Mouse (Mus musculus) limb, embryonic 15.5 days (tissue): ENCODE measurements around the gene Fam3c. TPM values are rescaled to one million over a fixed set of nuclear protein-coding genes. Genes with fewer than 3 reads are reported as not detected.
A peak's percentile ranks its signal among the peaks of the same experiment; 100 is the strongest.

Experiments
- ATAC-seq: fragments of 200-750 bp; cut with Nextera tagmentation; 2 replicates; pipeline ENCODE4 v1.8.0; 2017; ENCODE audit warnings: low read depth, moderate TSS enrichment; ENCODE audit not compliant: insufficient number of reproducible peaks, low FRiP score, low TSS enrichment
- H3K27ac ChIP-seq: fragments of 300-500 bp; sonication (generic); 2 replicates; pipeline ENCODE4 v1.5.1; 2015; ENCODE audit warnings: moderate library complexity, mild to moderate bottlenecking, inconsistent platforms
- H3K27me3 ChIP-seq: fragments of 300-500 bp; sonication (generic); 2 replicates; pipeline ENCODE4 v1.6.1; 2015; ENCODE audit warnings: inconsistent platforms
- H3K36me3 ChIP-seq: fragments of 300-500 bp; sonication (generic); 2 replicates; pipeline ENCODE4 v1.6.1; 2015; ENCODE audit warnings: inconsistent platforms
- H3K4me1 ChIP-seq: fragments of 300-500 bp; sonication (generic); 2 replicates; pipeline ENCODE4 v1.6.1; 2015; ENCODE audit warnings: inconsistent platforms
- H3K4me2 ChIP-seq: fragments of 300-500 bp; sonication (generic); 2 replicates; pipeline ENCODE4 v1.6.1; 2015; ENCODE audit warnings: mild to moderate bottlenecking, inconsistent platforms
- H3K4me3 ChIP-seq: fragments of 300-500 bp; sonication (generic); 2 replicates; pipeline ENCODE4 v1.5.1; 2015; ENCODE audit warnings: mild to moderate bottlenecking, inconsistent platforms
- H3K9ac ChIP-seq: fragments of 300-500 bp; sonication (generic); 2 replicates; pipeline ENCODE4 v1.6.1; 2015; ENCODE audit warnings: inconsistent platforms
- H3K9me3 ChIP-seq: fragments of 300-500 bp; sonication (generic); 2 replicates; pipeline ENCODE4 v1.6.1; 2016; ENCODE audit warnings: inconsistent platforms
- WGBS: fragments of 180-500 bp; shearing (Covaris S2); methylation state at CpG from one replicate; pipeline ENCODE4 v1.1.7; 2015; 5-methylcytosine and 5-hydroxymethylcytosine counted together
- polyA plus RNA-seq: library from polyadenylated mRNA; unstranded; fragments of >200 nt; fragmentation: Nextera tagmentation; extraction: Ambion mirVana; gene quantifications from 2 replicates; pipeline ENCODE4 v1.2.1, GENCODE M21; 2015

Fam3c gene
- 64.3 and 64.4 TPM in 2 replicates for polyA plus RNA-seq

DNA sequence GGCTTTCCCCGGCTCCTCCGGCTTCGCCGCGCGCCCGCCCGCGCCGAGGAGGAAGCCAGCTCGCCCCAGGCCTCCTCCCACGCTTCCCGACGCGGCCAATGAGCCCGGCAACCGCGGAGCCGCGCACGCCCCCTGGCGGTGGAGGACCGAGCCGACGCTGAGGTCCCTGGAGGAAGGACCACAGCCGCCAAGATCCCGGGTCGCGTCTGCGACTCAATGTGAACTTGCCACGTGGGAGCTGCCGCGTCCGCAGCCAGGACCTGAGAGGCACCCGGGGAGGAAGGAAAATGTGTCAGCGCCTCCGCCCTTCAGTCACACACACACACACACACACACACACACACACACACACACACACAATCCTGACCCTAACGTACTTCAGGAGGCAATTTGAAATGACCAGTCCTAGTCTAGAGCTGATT is at the start of gene Fam3c:
Gene Fam3c (minus strand): TSS at position 158 of the 422 bp plus-strand sequence.
- peaks cover 15% of the 10 kb centered on the region; the same call in 1 of the 2 replicates for H3K4me1 ChIP-seq
- ATAC-seq = peak; percentile 90

DNA sequence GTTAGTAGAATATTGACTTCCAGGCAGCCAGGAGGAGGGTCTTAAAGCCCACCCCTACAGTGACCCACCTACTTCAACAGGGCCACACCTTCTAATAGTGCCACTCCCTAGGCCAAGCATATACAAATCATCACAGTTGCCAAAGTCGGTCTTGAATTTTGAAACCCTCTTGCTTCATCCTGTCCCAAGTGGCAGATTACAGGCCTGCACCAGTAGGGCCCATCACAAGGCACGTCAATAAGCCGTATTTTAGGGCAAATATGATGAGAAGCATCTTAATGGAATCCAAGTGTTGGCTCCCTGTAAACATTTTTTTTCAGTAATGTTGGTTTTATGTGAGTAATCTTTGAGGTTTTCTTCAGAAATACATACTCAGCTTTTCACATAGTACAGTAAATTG is 49.0 kb upstream of the Fam3c start:
- no peak overlapping the region for H3K4me3 ChIP-seq
- H3K9ac ChIP-seq = no peak overlapping the region
- ATAC-seq = no peak
- H3K36me3 ChIP-seq = no peaks in the 10 kb centered on the region
- no peaks in the 10 kb centered on the region for H3K9me3 ChIP-seq
- no peak overlapping the region for H3K27ac ChIP-seq
- no peaks in the 10 kb centered on the region for H3K27me3 ChIP-seq
- WGBS = 84% methylated on average over 3 of the region's 3 CpGs
- H3K4me1 ChIP-seq = no peaks in the 10 kb centered on the region
- H3K4me2 ChIP-seq = no peak overlapping the region

More for the DNA sequence above, at the start of gene Fam3c:
- H3K4me2 ChIP-seq = peak within 1 kb of the TSS; percentile 63
- H3K4me3 ChIP-seq = peak within 1 kb of the TSS; percentile 82
- under 1% methylated on average over 36 of the region's 38 CpGs for WGBS
- H3K9me3 ChIP-seq = no peaks in the 10 kb centered on the region
- H3K27me3 ChIP-seq = no peaks in the 10 kb centered on the region
- peak within 1 kb of the TSS; percentile 85 for H3K9ac ChIP-seq
- no peaks in the 10 kb centered on the region for H3K36me3 ChIP-seq
- peak within 1 kb of the TSS; percentile 83 for H3K27ac ChIP-seq

GRCm38 (mm10) chr6:22403736-22404135 is 47.7 kb upstream of the Fam3c start:
- no peaks in the 10 kb centered on the region for H3K9me3 ChIP-seq
- ATAC-seq = no peak
- no peak overlapping the region for H3K9ac ChIP-seq
- no peak overlapping the region for H3K4me3 ChIP-seq
- no peaks in the 10 kb centered on the region for H3K4me1 ChIP-seq
- WGBS = 57% methylated on average over 5 of the region's 5 CpGs
- no peak overlapping the region for H3K4me2 ChIP-seq
- no peaks in the 10 kb centered on the region for H3K36me3 ChIP-seq
- no peaks in the 10 kb centered on the region for H3K27me3 ChIP-seq
- no peak overlapping the region for H3K27ac ChIP-seq

DNA sequence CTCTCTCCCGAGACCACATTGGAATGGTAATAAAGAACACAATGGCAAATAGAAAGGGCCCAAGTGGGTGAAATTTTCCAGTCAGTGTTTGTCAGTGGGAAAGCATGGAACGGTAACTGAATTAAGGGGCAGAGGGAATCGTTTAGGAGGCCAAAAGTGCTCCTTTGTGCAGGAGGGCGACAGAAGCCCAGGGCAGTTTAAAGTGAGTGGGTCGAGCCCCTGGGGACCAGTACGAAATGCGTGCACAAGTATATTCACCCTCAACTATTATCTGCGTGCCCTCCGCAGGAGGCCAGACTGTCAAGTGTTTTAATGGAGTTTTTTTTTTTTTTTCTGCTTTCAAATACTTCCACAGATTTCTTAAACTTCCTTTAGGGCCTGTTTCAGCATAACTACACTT is 47.3 kb upstream of the Fam3c start:
- Histone ChIP-seq H3K4me1 (no peaks in the 10 kb centered on the region), H3K27me3 (no peaks in the 10 kb centered on the region), H3K4me2 (no peak overlapping the region), H3K9ac (no peak overlapping the region), H3K9me3 (no peaks in the 10 kb centered on the region), H3K36me3 (no peaks in the 10 kb centered on the region), H3K4me3 (no peak overlapping the region), H3K27ac (no peak overlapping the region)
- ATAC-seq = no peak
- WGBS = 58% methylated on average over 9 of the region's 9 CpGs

DNA sequence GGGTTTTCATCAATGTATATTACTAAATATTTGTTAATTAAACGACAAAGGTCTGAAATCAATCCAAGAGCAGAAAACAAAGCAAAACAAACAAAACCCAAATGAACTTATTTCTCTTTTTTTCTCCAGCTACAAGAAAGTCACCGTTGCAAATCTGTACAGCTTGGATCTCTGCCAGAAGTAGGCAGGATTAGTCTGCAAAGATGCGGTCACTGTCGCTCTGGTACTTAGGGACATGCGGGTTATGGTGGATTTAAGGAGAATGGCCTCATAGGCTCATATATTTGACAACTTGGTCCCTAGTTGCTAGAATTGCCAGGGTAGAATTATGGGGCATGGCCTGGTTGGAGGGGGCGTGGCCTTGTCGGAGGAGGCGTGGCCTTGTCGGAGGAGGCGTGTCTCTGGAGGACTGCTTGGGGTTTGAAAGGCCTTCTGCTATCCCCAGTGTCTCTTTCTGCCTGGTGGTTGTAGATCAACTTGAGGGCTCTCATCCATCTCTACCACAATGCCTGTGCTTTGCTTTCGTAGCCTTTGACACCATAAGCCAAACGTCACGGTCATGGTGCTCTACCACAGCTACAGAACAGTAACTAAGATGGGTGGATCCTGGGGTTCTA is 46.6 kb upstream of the Fam3c start:
- H3K4me3 ChIP-seq = no peak overlapping the region
- H3K4me2 ChIP-seq = no peak overlapping the region
- no peaks in the 10 kb centered on the region for H3K36me3 ChIP-seq
- no peaks in the 10 kb centered on the region for H3K9me3 ChIP-seq
- 83% methylated on average over 13 of the region's 13 CpGs for WGBS
- no peak for ATAC-seq
- H3K9ac ChIP-seq = no peak overlapping the region
- H3K27me3 ChIP-seq = no peaks in the 10 kb centered on the region
- H3K4me1 ChIP-seq = no peaks in the 10 kb centered on the region
- no peak overlapping the region for H3K27ac ChIP-seq

DNA sequence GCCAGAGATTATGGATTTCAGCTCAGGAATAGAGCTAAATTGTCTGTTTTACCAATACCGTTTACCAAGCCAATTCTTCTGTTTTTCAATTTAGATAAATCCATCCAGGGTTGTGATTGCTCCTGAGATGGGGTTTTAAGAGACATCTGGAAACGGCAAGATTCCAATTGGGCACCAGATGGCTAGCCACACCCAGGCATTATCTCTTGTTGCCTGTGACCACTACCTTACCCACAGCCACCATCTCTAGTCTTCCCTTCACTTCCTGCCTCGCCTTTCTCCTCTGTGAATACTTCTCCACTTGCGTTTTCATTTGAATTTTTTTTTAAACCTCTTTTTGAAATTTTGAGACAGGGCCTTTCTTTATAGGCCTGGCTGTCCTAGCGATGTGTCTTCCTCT is 46.0 kb upstream of the Fam3c start:
- H3K9me3 ChIP-seq = no peaks in the 10 kb centered on the region
- H3K4me3 ChIP-seq = no peak overlapping the region
- H3K36me3 ChIP-seq = no peaks in the 10 kb centered on the region
- ATAC-seq = no peak
- no peaks in the 10 kb centered on the region for H3K4me1 ChIP-seq
- no peak overlapping the region for H3K9ac ChIP-seq
- WGBS = 80% methylated on average over 5 of the region's 5 CpGs
- H3K27me3 ChIP-seq = no peaks in the 10 kb centered on the region
- H3K4me2 ChIP-seq = no peak overlapping the region
- H3K27ac ChIP-seq = no peak overlapping the region

DNA sequence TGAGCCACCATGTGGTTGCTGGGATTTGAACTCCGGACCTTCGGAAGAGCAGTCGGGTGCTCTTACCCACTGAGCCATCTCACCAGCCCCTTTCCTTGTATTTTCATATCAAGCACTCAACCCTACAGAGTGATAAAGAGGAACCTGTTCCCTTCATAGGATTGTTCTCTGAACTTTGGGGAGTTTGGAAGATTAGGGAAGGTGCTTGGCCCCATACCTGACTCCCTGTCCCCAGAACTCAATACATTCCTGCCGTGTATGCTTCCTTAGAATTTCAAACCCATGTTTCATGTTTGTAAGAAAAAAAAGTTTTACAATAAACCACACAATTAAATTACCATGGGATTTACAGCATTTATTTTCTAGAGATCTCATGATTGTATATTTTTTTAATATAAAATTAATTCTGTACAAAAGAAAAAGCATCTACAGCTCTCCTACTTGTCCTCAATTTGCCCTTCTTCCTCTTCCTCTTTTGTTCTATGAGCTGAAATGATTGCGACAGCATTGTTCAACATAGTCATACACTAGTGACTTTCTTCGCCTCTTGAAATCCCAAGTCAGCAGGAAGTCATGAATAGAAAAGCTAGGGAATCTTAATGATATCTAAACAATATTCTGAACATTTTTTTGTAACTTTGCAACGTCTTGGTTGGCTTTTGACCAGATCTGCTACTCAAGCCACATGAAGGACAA is 42.2 kb upstream of the Fam3c start:
- 91% methylated on average over 7 of the region's 7 CpGs for WGBS
- H3K9me3 ChIP-seq = no peaks in the 10 kb centered on the region
- ATAC-seq = no peak
- no peaks in the 10 kb centered on the region for H3K36me3 ChIP-seq
- H3K4me2 ChIP-seq = no peak overlapping the region
- no peak overlapping the region for H3K4me3 ChIP-seq
- no peak overlapping the region for H3K9ac ChIP-seq
- H3K27me3 ChIP-seq = no peaks in the 10 kb centered on the region
- H3K27ac ChIP-seq = no peak overlapping the region
- no peaks in the 10 kb centered on the region for H3K4me1 ChIP-seq

GRCm38 (mm10) chr6:22395207-22395606 is 39.2 kb upstream of the Fam3c start:
- WGBS = 58% methylated on average over 3 of the region's 3 CpGs
- Histone ChIP-seq H3K9me3 (no peaks in the 10 kb centered on the region), H3K27ac (no peak overlapping the region), H3K9ac (no peak overlapping the region), H3K4me3 (no peak overlapping the region), H3K4me1 (0 out of 2 replicates have a peak, but pooled peaks cover 3% of the 10 kb centered on the region), H3K4me2 (no peak overlapping the region), H3K36me3 (no peaks in the 10 kb centered on the region), H3K27me3 (no peaks in the 10 kb centered on the region)
- ATAC-seq = no peak

GRCm38 (mm10) chr6:22390654-22391365 is 34.8 kb upstream of the Fam3c start:
- Histone ChIP-seq H3K4me3 (no peak overlapping the region), H3K9ac (no peak overlapping the region), H3K36me3 (no peaks in the 10 kb centered on the region), H3K4me2 (no peak overlapping the region), H3K4me1 (0 out of 2 replicates have a peak, but pooled peaks cover 3% of the 10 kb centered on the region), H3K9me3 (no peaks in the 10 kb centered on the region), H3K27me3 (no peaks in the 10 kb centered on the region), H3K27ac (peak overlapping the region; percentile 60)
- WGBS = 57% methylated on average over 13 of the region's 13 CpGs
- no peak for ATAC-seq

- no peak for ATAC-seq
- H3K9ac ChIP-seq = no peak overlapping the region
Measured at GRCm38 (mm10) chr6:22385254-22385870, 29.3 kb upstream of the Fam3c start.

GRCm38 (mm10) chr6:22380269-22380668 is 24.2 kb upstream of the Fam3c start:
- no peak overlapping the region for H3K4me3 ChIP-seq
- no peak for ATAC-seq
- no peak overlapping the region for H3K9ac ChIP-seq
- H3K27ac ChIP-seq = no peak overlapping the region
- H3K9me3 ChIP-seq = no peaks in the 10 kb centered on the region
- 85% methylated on average over 3 of the region's 3 CpGs for WGBS
- no peaks in the 10 kb centered on the region for H3K36me3 ChIP-seq
- no peaks in the 10 kb centered on the region for H3K4me1 ChIP-seq
- H3K4me2 ChIP-seq = no peak overlapping the region
- H3K27me3 ChIP-seq = no peaks in the 10 kb centered on the region

More at GRCm38 (mm10) chr6:22385254-22385870, 29.3 kb upstream of the Fam3c start:
- no peaks in the 10 kb centered on the region for H3K36me3 ChIP-seq
- no peaks in the 10 kb centered on the region for H3K9me3 ChIP-seq
- no peaks in the 10 kb centered on the region for H3K4me1 ChIP-seq
- H3K27ac ChIP-seq = no peak overlapping the region
- H3K4me2 ChIP-seq = no peak overlapping the region
- no peaks in the 10 kb centered on the region for H3K27me3 ChIP-seq
- 82% methylated on average over 5 of the region's 5 CpGs for WGBS
- H3K4me3 ChIP-seq = no peak overlapping the region

GRCm38 (mm10) chr6:22379831-22380230 is 23.8 kb upstream of the Fam3c start:
- Histone ChIP-seq H3K4me3 (no peak overlapping the region), H3K9ac (no peak overlapping the region), H3K27ac (no peak overlapping the region), H3K4me2 (no peak overlapping the region), H3K36me3 (no peaks in the 10 kb centered on the region), H3K9me3 (no peaks in the 10 kb centered on the region), H3K4me1 (no peaks in the 10 kb centered on the region), H3K27me3 (no peaks in the 10 kb centered on the region)
- ATAC-seq = no peak
- 100% methylated on average over 1 of the region's 1 CpGs for WGBS
